Mouse (Mus musculus): ENCODE results near the gene Plpp2.

Gene Plpp2

GRCm38 (mm10) chr10:79548971-79549723 is 15.6 kb upstream of the Plpp2 start:
- no peak for DNase-seq (ENCODE audit: low spot score in 2 of 2)

GRCm38 (mm10) chr10:79548546-79548945 is 14.9 kb upstream of the Plpp2 start:
- no peak for DNase-seq (ENCODE audit: low spot score in 2 of 2)

- DNase-seq (ENCODE audit: low spot score in 2 of 2) = no peak
These were observed 13.6 kb upstream of the Plpp2 start for GRCm38 (mm10) chr10:79547148-79547675.

- DNase-seq (ENCODE audit: low spot score in 2 of 2) = no peak
These were observed 12.9 kb upstream of the Plpp2 start for GRCm38 (mm10) chr10:79546483-79546882.

GRCm38 (mm10) chr10:79545891-79546290 is 12.3 kb upstream of the Plpp2 start:
- DNase-seq (ENCODE audit: low spot score in 2 of 2) = no peak

- DNase-seq (ENCODE audit: low spot score in 2 of 2) = no peak
These were observed 11.0 kb upstream of the Plpp2 start for GRCm38 (mm10) chr10:79544631-79545030.

GRCm38 (mm10) chr10:79543884-79544597 is 10.4 kb upstream of the Plpp2 start:
- no peak for DNase-seq (ENCODE audit: low spot score in 2 of 2)

GRCm38 (mm10) chr10:79542171-79542570 is 8.6 kb upstream of the Plpp2 start:
- no peak for DNase-seq (ENCODE audit: low spot score in 2 of 2)

GRCm38 (mm10) chr10:79541522-79541921 is 7.9 kb upstream of the Plpp2 start:
- DNase-seq (ENCODE audit: low spot score in 2 of 2) = no peak

GRCm38 (mm10) chr10:79540746-79541145 is 7.2 kb upstream of the Plpp2 start:
- DNase-seq (ENCODE audit: low spot score in 2 of 2) = no peak

- no peak for DNase-seq (ENCODE audit: low spot score in 2 of 2)
These were observed 6.3 kb upstream of the Plpp2 start for GRCm38 (mm10) chr10:79539701-79540495.

- DNase-seq (ENCODE audit: low spot score in 2 of 2) = no peak
These were observed 5.3 kb upstream of the Plpp2 start for GRCm38 (mm10) chr10:79538873-79539272.

GRCm38 (mm10) chr10:79538323-79538722 is 4.7 kb upstream of the Plpp2 start:
- DNase-seq (ENCODE audit: low spot score in 2 of 2) = no peak

- no peak for DNase-seq (ENCODE audit: low spot score in 2 of 2)
These were observed 4.2 kb upstream of the Plpp2 start for GRCm38 (mm10) chr10:79537781-79538180.

GRCm38 (mm10) chr10:79537271-79537670 is 3.7 kb upstream of the Plpp2 start:
- no peak for DNase-seq (ENCODE audit: low spot score in 2 of 2)

GRCm38 (mm10) chr10:79536461-79537080 is 3.0 kb upstream of the Plpp2 start:
- no peak for DNase-seq (ENCODE audit: low spot score in 2 of 2)

GRCm38 (mm10) chr10:79535431-79535830 is 1.8 kb upstream of the Plpp2 start:
- DNase-seq (ENCODE audit: low spot score in 2 of 2) = no peak

GRCm38 (mm10) chr10:79534426-79534825 is 830 bp upstream of the Plpp2 start:
- peak in 1 of 2 experiments; percentile 1 for DNase-seq (ENCODE audit: low spot score in 2 of 2)

- DNase-seq (ENCODE audit: low spot score in 2 of 2) = no peak
These were observed 918 bp downstream of the Plpp2 start for GRCm38 (mm10) chr10:79532678-79533077.

- DNase-seq (ENCODE audit: low spot score in 2 of 2) = no peak
These were observed 2.0 kb downstream of the Plpp2 start for GRCm38 (mm10) chr10:79531593-79531992.

- no peak for DNase-seq (ENCODE audit: low spot score in 2 of 2)
These were observed 2.9 kb downstream of the Plpp2 start for GRCm38 (mm10) chr10:79530721-79531120.

GRCm38 (mm10) chr10:79530241-79530640 is 3.4 kb downstream of the Plpp2 start:
- DNase-seq (ENCODE audit: low spot score in 2 of 2) = no peak

All from frontal cortex, postnatal 14 days (tissue).